19 mouse cellular contexts compared by ENCODE assay signal in the genomic region with DNA sequence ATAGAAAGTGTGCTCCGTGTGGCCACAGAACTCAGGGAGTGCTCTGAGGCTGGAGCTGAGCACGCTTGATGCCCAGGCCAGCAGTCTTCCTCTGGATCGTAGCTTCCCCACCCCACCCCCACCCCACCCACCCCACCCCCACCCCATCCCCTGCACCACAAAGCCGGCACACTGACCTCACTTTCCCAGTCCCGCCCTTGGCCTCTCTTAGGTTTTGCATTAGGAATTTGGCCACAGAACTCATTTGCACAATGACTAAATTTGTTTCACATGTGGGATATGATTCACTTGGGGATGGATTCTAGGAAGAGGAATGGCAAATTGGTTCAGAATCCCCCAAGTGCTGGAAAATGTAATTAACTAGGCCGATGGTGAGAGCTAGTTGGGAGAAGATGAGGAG.
DNase-seq lines count a peak whose midpoint lies in the region; TF ChIP-seq lines count a peak whose summit lies in the region.
"Had no signal": no experiment of that assay in that cellular context is flagged by ENCODE, and none has a peak within 500 bp of the region (broad histone marks: within the 10 kb centered on the region; RNA-seq: fewer than 3 reads in every experiment).

No protein-coding gene starts in this region.

- H3K4me3 ChIP-seq in gastrocnemius, adult 2 months = no peak overlapping the region
- H3K4me3 ChIP-seq: forebrain, embryonic 13.5 days; heart, adult 2 months; hindbrain, embryonic 12.5 days had no signal

- TF ChIP-seq CTCF in gastrocnemius, adult 2 months (IDR thresholded peaks at IDR 0.05) = no peak

- peak overlapping the region; percentile 71 for H3K27ac ChIP-seq in gastrocnemius, adult 2 months
- H3K27ac ChIP-seq: forebrain, embryonic 13.5 days; heart, adult 2 months; hindbrain, embryonic 12.5 days had no signal

- intact Hi-C loops in gastrocnemius, adult 2 months (cut with DNase I) = no loop called here

- peak; percentile 54 for DNase-seq in gastrocnemius, adult 2 months
- no peak for DNase-seq in gastrocnemius, postnatal 10 days
- peak; percentile 28 for DNase-seq in testis, postnatal 10 days (ENCODE audit: low spot score)
- no peak for DNase-seq in testis, postnatal 14 days (ENCODE audit: low spot score)
- DNase-seq in fibroblast of lung, adult 2 months (ENCODE audit: low read depth) = peak; percentile 56
- no peak for DNase-seq in retina, embryonic 14.5 days (ENCODE audit: low spot score)
- DNase-seq in ovary, postnatal 10 days (ENCODE audit: low spot score) = no peak
- DNase-seq in right cerebral cortex, adult 18-20 months = no peak
- DNase-seq: adrenal gland, postnatal 25 days; cerebellum, adult 11-12 months; cerebellum, postnatal 14 days; heart, adult 2 months; kidney, adult 8-10 months; kidney, postnatal 14 days; lung, adult 18-20 months; retina, postnatal 1 day; thymus, adult 2 months had no signal

Comparison
In these comparisons a context has a peak if more than half of its experiments do, and no peak if none do; other contexts are left out.
1. DNase-seq: peak in gastrocnemius, adult 2 months (single experiment), testis, postnatal 10 days (single experiment) and fibroblast of lung, adult 2 months (single experiment); none in gastrocnemius, postnatal 10 days (single experiment), testis, postnatal 14 days (single experiment), retina, embryonic 14.5 days (single experiment), ovary, postnatal 10 days (single experiment) and right cerebral cortex, adult 18-20 months (single experiment).